Mouse (Mus musculus) forebrain, embryonic 14.5 days (tissue): ENCODE results near the gene Dgcr6. TPM values are rescaled to one million over a fixed set of nuclear protein-coding genes. Genes with fewer than 3 reads are reported as not detected.
"Not testable (repeated sequence)": the region's sequence is repeated elsewhere in the genome, so short reads cannot be mapped to it uniquely, and the experiment has no call there.

Source experiments
- ATAC-seq: fragments of 200-750 bp; cut with Nextera tagmentation; 2 replicates; pipeline ENCODE4 v1.8.0; 2017; ENCODE audit warnings: mild to moderate bottlenecking, moderate library complexity
- DNase-seq: peaks from one replicate; pipeline ENCODE4 v3.0.0-alpha.2; 2015; ENCODE audit warnings: low spot score
- H3K27ac ChIP-seq: fragments of 300-500 bp; sonication (generic); 2 replicates; pipeline ENCODE4 v1.5.1; 2014; ENCODE audit warnings: low read depth, mild to moderate bottlenecking, control low read depth, low read length, moderate library complexity
- H3K27me3 ChIP-seq: fragments of 300-500 bp; sonication (generic); replicated peaks from 2 replicates; pipeline ENCODE4 v1.6.1; 2014; ENCODE audit warnings: low read length, control low read depth, mixed read lengths; ENCODE audit not compliant: control insufficient read depth, insufficient read depth
- H3K36me3 ChIP-seq: fragments of 300-500 bp; sonication (generic); 2 replicates; pipeline ENCODE4 v1.6.1; 2014; ENCODE audit warnings: low read length, control low read depth; ENCODE audit not compliant: control insufficient read depth, insufficient read depth
- H3K4me1 ChIP-seq: fragments of 300-500 bp; sonication (generic); 2 replicates; pipeline ENCODE4 v1.6.1; 2014; ENCODE audit warnings: antibody characterized with exemption, low read length, control low read depth; ENCODE audit not compliant: control insufficient read depth, insufficient read depth
- H3K4me2 ChIP-seq: fragments of 300-500 bp; sonication (generic); 2 replicates; pipeline ENCODE4 v1.6.1; 2014; ENCODE audit warnings: mild to moderate bottlenecking, control low read depth, low read length
- H3K4me3 ChIP-seq: fragments of 300-500 bp; sonication (generic); 2 replicates; pipeline ENCODE4 v1.5.1; 2014; ENCODE audit warnings: low read depth, low read length, control low read depth
- H3K9ac ChIP-seq: fragments of 300-500 bp; sonication (generic); 2 replicates; pipeline ENCODE4 v1.6.1; 2014; ENCODE audit warnings: mild to moderate bottlenecking, low read length, control low read depth, moderate library complexity
- H3K9me3 ChIP-seq: fragments of 300-500 bp; sonication (generic); replicated peaks from 2 replicates; pipeline ENCODE4 v1.6.1; 2016; ENCODE audit warnings: low read length, control low read depth, mixed read lengths; ENCODE audit not compliant: control insufficient read depth
- WGBS: fragments of 180-500 bp; shearing (Covaris S2); extraction: QIAGEN DNeasy Blood & Tissue Kit; methylation state at CpG from one replicate; pipeline ENCODE4 v1.1.7; 2014; 5-methylcytosine and 5-hydroxymethylcytosine counted together
- polyA plus RNA-seq: library from polyadenylated mRNA; unstranded; fragments of >200 nt; fragmentation: Nextera tagmentation; extraction: Ambion mirVana; gene quantifications from 2 replicates; pipeline ENCODE4 v1.2.1, GENCODE M21; 2014

The Dgcr6 gene
- 164 and 179 TPM in 2 replicates for polyA plus RNA-seq

DNA sequence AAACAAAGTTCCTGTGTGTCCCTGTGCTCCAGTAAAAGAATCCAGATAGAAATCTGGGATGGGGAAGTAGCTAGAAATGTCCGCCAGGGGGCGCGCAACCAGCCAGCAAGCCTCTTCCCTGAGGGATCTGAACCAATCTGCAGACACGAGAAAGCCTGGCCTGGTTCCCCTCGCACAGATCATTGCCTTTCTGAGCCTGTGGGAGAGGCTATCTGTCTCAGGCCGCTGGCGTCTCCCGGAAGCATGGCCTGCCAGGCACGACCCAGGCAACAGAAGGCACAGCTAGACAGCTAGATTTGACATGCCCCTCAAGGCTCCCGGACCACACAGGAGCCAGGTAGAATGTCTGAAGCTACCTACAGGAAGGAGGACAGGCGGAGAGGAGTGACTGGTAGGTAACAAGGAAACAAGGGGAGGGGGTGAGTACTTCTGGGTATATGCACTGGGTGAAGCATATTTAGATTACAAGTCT is at the start of gene Dgcr6:
TSS of gene Dgcr6 (plus strand) at position 130 of the 472 bp plus-strand sequence.
- Histone ChIP-seq H3K4me3 (no peak within 1 kb of the TSS), H3K9ac (no peak within 1 kb of the TSS), H3K4me2 (no peak within 1 kb of the TSS), H3K4me1 (no peaks in the 10 kb centered on the region), H3K27ac (no peak within 1 kb of the TSS), H3K27me3 (no peaks in the 10 kb centered on the region), H3K36me3 (no peaks in the 10 kb centered on the region), H3K9me3 (no peaks in the 10 kb centered on the region)
- WGBS = 13% methylated on average over 11 of the region's 11 CpGs
- DNase-seq (peak; percentile 90), ATAC-seq (peak; percentile 89)

DNA sequence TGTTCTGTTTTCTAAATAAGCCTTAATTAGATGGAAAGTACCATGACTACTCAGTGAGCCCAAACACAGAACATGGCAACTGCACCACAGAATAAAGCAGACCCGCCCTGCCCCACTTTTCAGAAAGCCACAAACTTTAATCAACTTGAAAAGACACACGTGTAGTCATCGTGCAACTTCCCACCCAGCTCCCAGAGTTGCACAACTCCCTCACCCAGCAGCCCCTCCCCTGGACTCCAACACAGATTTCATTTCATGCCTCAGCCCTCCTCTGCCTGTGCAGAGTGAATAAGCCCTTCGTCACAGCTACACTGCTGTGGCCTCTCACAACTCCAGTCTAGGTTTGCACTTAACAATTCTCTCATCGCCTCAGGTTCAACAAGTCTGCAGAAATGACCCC is 48.1 kb upstream of the Dgcr6 start:
- Histone ChIP-seq H3K36me3 (no peaks in the 10 kb centered on the region), H3K4me1 (no peaks in the 10 kb centered on the region), H3K4me3 (no peak overlapping the region), H3K27ac (no peak overlapping the region), H3K9me3 (no peaks in the 10 kb centered on the region), H3K27me3 (no peaks in the 10 kb centered on the region), H3K4me2 (no peak overlapping the region), H3K9ac (no peak overlapping the region)
- no peak for DNase-seq
- 56% methylated on average over 5 of the region's 5 CpGs for WGBS
- ATAC-seq = no peak

DNA sequence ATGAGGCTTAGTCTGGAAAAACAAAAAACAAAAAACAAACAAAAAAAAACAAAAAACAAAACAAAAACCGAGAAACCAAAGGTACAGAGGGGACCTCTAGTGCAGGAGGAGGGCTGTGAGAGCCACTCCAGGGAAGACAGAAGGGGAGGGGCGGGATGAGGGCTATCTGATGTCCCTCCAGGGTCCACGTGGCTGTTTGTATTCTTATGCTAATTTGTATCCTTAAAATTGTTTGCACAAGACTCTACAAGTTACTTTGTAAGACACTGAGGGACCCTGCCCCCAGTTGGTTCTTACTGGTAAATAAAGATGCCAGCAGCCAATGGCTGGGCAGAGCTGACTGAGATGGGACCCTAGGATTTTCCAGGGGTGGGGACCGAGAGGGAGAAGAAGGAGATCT is 45.6 kb upstream of the Dgcr6 start:
- Histone ChIP-seq H3K27ac (no peak overlapping the region), H3K9ac (no peak overlapping the region), H3K4me3 (no peak overlapping the region), H3K9me3 (no peaks in the 10 kb centered on the region), H3K4me1 (no peaks in the 10 kb centered on the region), H3K27me3 (no peaks in the 10 kb centered on the region), H3K36me3 (no peaks in the 10 kb centered on the region), H3K4me2 (no peak overlapping the region)
- WGBS = 46% methylated on average over 4 of the region's 4 CpGs
- ATAC-seq (no peak), DNase-seq (no peak)

DNA sequence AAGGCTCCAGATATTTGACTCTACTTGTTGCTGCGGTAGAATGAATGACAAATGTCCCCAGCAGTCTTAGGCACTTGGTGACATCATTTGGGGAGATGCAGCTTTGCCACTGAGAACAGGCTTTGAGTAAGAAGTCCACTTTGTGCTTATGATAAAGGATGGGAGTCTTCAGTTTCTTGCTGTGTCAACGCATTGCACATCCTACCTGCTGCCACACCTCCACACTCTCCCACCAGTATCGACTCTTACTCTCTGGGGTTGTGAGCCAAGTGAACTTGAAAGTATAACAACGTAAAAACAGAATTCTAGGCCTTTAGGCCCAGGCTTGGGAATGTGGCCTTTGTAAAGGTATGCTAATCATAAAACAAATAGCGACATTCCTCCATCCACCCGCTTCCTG is 41.6 kb upstream of the Dgcr6 start:
- 75% methylated on average over 6 of the region's 6 CpGs for WGBS
- no peaks in the 10 kb centered on the region for H3K9me3 ChIP-seq
- ATAC-seq = no peak
- H3K36me3 ChIP-seq = no peaks in the 10 kb centered on the region
- DNase-seq = no peak
- no peak overlapping the region for H3K4me2 ChIP-seq
- no peaks in the 10 kb centered on the region for H3K27me3 ChIP-seq
- H3K4me3 ChIP-seq = no peak overlapping the region
- H3K9ac ChIP-seq = no peak overlapping the region
- no peak overlapping the region for H3K27ac ChIP-seq
- no peaks in the 10 kb centered on the region for H3K4me1 ChIP-seq

DNA sequence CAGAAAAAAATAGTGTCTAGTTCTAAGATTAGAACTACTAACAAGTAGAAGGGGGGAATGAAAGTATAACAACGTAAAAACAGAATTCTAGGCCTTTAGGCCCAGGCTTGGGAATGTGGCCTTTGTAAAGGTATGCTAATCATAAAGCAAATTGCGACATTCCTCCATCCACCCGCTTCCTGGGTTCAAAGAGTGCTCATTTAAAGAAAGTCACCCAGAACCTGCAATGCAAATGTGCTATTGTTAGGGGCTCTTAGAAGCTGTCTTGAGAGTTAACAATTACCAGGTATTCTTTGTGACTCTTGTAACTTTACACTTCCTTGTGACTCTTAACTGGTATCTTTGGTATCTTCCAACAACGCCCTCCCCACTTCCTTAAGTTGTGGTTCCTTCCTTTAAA is 36.2 kb upstream of the Dgcr6 start:
- 52% methylated on average over 3 of the region's 4 CpGs for WGBS
- H3K27me3 ChIP-seq, DNase-seq, H3K4me2 ChIP-seq, H3K4me3 ChIP-seq, H3K9me3 ChIP-seq, H3K36me3 ChIP-seq, H3K9ac ChIP-seq, H3K4me1 ChIP-seq, ATAC-seq, H3K27ac ChIP-seq: not testable (repeated sequence)

DNA sequence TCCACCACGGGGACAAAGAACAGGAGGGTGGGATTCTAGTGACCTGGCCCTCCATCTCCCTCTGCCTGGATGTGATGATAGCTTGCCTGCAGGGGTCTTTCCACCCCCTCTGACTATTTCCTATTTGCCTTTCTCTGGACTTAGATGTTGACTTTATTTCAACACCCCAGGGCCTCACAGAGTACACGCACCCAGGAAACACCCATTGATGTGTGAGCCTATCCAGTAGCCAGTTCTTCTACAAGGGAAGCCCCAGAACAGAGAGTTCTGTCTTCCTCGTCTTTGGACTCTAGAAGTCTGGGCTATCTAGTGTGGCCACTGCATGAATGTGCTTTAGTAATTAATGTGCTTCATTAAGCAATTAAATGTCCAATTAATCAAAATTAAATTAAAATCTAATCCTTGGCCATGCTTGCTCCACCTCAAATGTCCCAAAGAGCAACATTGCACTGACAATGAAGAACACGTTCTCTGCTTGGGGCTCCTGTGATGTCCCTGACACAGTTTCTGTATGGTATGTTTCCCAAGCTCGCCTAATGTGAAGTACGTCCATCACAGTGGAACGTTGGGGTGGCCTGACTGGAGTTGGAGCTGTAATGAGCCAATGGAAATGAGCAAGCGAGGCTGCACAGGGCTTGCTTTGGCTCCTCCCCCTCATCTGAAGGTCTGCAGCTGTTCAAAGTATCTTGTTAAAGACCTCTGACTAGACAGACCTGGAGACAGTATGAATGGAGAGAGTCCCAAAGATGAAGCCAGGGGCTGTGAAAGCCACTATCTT is 29.7 kb upstream of the Dgcr6 start:
- H3K4me1 ChIP-seq = no peaks in the 10 kb centered on the region
- H3K36me3 ChIP-seq = no peaks in the 10 kb centered on the region
- ATAC-seq (no peak), DNase-seq (no peak)
- H3K9me3 ChIP-seq = no peaks in the 10 kb centered on the region
- no peak overlapping the region for H3K9ac ChIP-seq
- H3K27ac ChIP-seq = no peak overlapping the region
- 76% methylated on average over 8 of the region's 8 CpGs for WGBS
- H3K4me2 ChIP-seq = no peak overlapping the region
- no peaks in the 10 kb centered on the region for H3K27me3 ChIP-seq
- H3K4me3 ChIP-seq = no peak overlapping the region

DNA sequence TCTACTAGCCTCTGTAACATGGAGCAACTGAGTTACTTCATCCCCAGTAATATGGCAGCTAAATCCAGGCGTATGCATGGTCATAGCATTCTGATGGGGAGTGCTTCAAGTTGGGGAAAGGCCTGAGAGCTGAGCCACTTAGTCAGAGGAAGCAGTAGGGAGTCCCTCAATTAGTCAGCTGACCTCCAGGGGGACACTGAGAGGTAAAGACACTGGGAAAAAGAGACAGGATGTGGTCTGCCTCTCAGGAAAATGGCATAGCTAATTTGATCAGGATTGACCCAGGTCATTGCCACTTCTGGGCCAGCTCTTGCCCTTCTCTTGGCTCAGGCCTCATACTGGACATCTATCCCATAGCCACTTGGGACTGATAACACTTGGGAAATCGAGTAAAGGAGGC is 25.3 kb upstream of the Dgcr6 start:
- Histone ChIP-seq H3K9ac (no peak overlapping the region), H3K4me3 (no peak overlapping the region), H3K9me3 (no peaks in the 10 kb centered on the region), H3K27ac (no peak overlapping the region), H3K36me3 (no peaks in the 10 kb centered on the region), H3K4me2 (no peak overlapping the region), H3K27me3 (no peaks in the 10 kb centered on the region), H3K4me1 (no peaks in the 10 kb centered on the region)
- ATAC-seq (no peak), DNase-seq (no peak)
- 63% methylated on average over 2 of the region's 2 CpGs for WGBS

DNA sequence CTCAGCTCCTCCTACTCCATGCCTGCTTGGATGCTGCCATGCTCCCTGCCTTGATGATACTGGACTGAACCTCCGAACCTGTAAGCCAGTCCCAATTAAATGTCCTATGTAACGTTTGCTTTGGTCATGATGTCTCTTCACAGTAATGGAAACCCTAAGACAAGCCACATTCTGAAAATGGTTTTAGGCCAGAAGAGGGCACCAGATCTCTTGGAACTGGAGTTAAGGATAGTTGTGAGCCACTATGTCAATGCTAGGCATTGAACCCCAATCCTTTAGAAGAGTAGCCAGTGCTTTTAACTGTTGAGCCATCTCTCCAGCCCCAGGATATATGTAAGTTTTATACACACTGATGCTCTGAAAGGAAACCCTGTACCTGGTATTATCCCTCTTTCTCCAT is 20.9 kb upstream of the Dgcr6 start:
- Histone ChIP-seq H3K27ac (no peak overlapping the region), H3K9me3 (no peaks in the 10 kb centered on the region), H3K27me3 (no peaks in the 10 kb centered on the region), H3K4me2 (no peak overlapping the region), H3K9ac (no peak overlapping the region), H3K4me1 (no peaks in the 10 kb centered on the region), H3K4me3 (no peak overlapping the region), H3K36me3 (no peaks in the 10 kb centered on the region)
- peak; percentile 47 for DNase-seq
- 55% methylated on average over 2 of the region's 2 CpGs for WGBS
- ATAC-seq = no peak

DNA sequence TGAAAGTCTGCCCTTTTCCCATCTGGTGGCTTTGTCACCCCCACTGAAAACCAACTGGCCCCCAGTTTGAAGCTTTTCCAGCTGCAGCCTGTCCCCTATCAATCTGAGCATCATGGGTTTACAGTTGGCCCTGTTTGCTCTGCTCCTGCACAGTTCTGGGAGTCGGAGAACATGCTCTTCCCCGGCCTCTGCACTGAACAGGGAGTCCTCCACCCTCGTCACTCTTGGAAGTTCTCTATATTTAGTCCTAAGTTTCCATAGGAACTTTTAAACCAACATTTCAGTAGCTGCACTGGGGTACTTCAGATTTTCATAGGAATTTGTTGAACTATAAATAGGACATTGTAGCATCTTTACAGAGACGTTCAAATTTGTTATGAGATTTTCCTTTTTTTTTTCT is 19.4 kb upstream of the Dgcr6 start:
- no peaks in the 10 kb centered on the region for H3K4me1 ChIP-seq
- H3K4me2 ChIP-seq = no peak overlapping the region
- no peak overlapping the region for H3K27ac ChIP-seq
- 85% methylated on average over 4 of the region's 4 CpGs for WGBS
- H3K9me3 ChIP-seq = no peaks in the 10 kb centered on the region
- no peak for ATAC-seq
- DNase-seq = no peak
- no peak overlapping the region for H3K9ac ChIP-seq
- no peaks in the 10 kb centered on the region for H3K36me3 ChIP-seq
- no peaks in the 10 kb centered on the region for H3K27me3 ChIP-seq
- H3K4me3 ChIP-seq = no peak overlapping the region
